Mouse (Mus musculus) right cerebral cortex, postnatal 14 days (tissue): ENCODE measurements around the gene Txnl4b.

Experiments
- DNase-seq: peaks from one replicate; pipeline ENCODE4 v3.0.0; 2022

The Txnl4b gene

GRCm38 (mm10) chr8:109565498-109566333 lies at the start of gene Txnl4b, which contains the start of gene Dhx38:
TSS of gene Txnl4b (plus strand) at chr8:109565892.
TSS of gene Dhx38 (minus strand) at chr8:109565861.
- peak; percentile 97 for DNase-seq

- DNase-seq, result no peak
Observed at GRCm38 (mm10) chr8:109524008-109524407, 41.7 kb upstream of the Txnl4b start.

GRCm38 (mm10) chr8:109535140-109535990 lies 30.3 kb upstream of the Txnl4b start:
- peak; percentile 55 for DNase-seq

- peak; percentile 91 for DNase-seq
Observed at GRCm38 (mm10) chr8:109536703-109537102, 29.0 kb upstream of the Txnl4b start.

- DNase-seq, result no peak
Observed at GRCm38 (mm10) chr8:109542165-109542564, 23.5 kb upstream of the Txnl4b start.

GRCm38 (mm10) chr8:109542748-109543519 lies 22.8 kb upstream of the Txnl4b start:
- no peak for DNase-seq

- no peak for DNase-seq
Observed at GRCm38 (mm10) chr8:109544049-109544448, 21.6 kb upstream of the Txnl4b start.

- DNase-seq, result peak; percentile 30
Observed at GRCm38 (mm10) chr8:109551663-109552062, 14.0 kb upstream of the Txnl4b start.

- DNase-seq, result no peak
Observed at GRCm38 (mm10) chr8:109563881-109564280, 1.8 kb upstream of the Txnl4b start.

GRCm38 (mm10) chr8:109564766-109565165 lies 926 bp upstream of the Txnl4b start:
- no peak for DNase-seq

GRCm38 (mm10) chr8:109571139-109571538 lies 5.4 kb downstream of the Txnl4b start:
- no peak for DNase-seq

GRCm38 (mm10) chr8:109576311-109576710 lies 10.6 kb downstream of the Txnl4b start:
- DNase-seq, result no peak

GRCm38 (mm10) chr8:109578900-109579301 lies 13.2 kb downstream of the Txnl4b start, which contains the start of gene Hp:
TSS of gene Hp (minus strand) at chr8:109579172.
- no peak for DNase-seq

GRCm38 (mm10) chr8:109584293-109584692 lies 18.6 kb downstream of the Txnl4b start:
- no peak for DNase-seq

GRCm38 (mm10) chr8:109584830-109585229 lies 19.1 kb downstream of the Txnl4b start:
- DNase-seq, result no peak

GRCm38 (mm10) chr8:109585652-109586051 lies 20.0 kb downstream of the Txnl4b start:
- DNase-seq, result no peak

- no peak for DNase-seq
Observed at GRCm38 (mm10) chr8:109586972-109587504, 21.3 kb downstream of the Txnl4b start.

- DNase-seq, result no peak
Observed at GRCm38 (mm10) chr8:109590901-109591300, 25.2 kb downstream of the Txnl4b start.

GRCm38 (mm10) chr8:109591367-109591766 lies 25.7 kb downstream of the Txnl4b start:
- DNase-seq, result no peak

- DNase-seq, result no peak
Observed at GRCm38 (mm10) chr8:109592164-109592563, 26.5 kb downstream of the Txnl4b start.

- no peak for DNase-seq
Observed at GRCm38 (mm10) chr8:109593117-109593788, 27.6 kb downstream of the Txnl4b start.

- peak; percentile 43 for DNase-seq
Observed at GRCm38 (mm10) chr8:109595854-109596253, 30.2 kb downstream of the Txnl4b start.
